Mouse (Mus musculus): ENCODE results near the gene Epb41l3. TPM values are rescaled to one million over a fixed set of nuclear protein-coding genes. Genes with fewer than 3 reads are reported as not detected.

Epb41l3 gene
- total RNA-seq, 2 experiments from 2014 or later, result 2.1 to 2.6 TPM

GRCm38 (mm10) chr17:69309872-69310271 lies 234.4 kb downstream of the Epb41l3 start:
- intact Hi-C loops (cut with DNase I), result no loop called here
- no peak for DNase-seq

- intact Hi-C loops (cut with DNase I), result no loop called here
- DNase-seq, result no peak
Measured at GRCm38 (mm10) chr17:69320496-69320895, 245.0 kb downstream of the Epb41l3 start.

- intact Hi-C loops (cut with DNase I), result no loop called here
- DNase-seq, result no peak
Measured at GRCm38 (mm10) chr17:69322721-69323120, 247.2 kb downstream of the Epb41l3 start.

Other genes with a start within 250 kb of the Epb41l3 start
- gene Tmem200c, start 249.1 kb upstream of the Epb41l3 start, total RNA-seq (2021), result under 1 TPM; 0.20 to 0.28 TPM